In genomic region chr10:82355401-82355800, GRCm38 (mm10) we compare ENCODE assay signal across 28 mouse cellular contexts. TPM values are rescaled to one million over a fixed set of nuclear protein-coding genes. Genes with fewer than 3 reads are reported as not detected.
DNase-seq lines count a peak whose midpoint lies in the region; ATAC-seq lines count a peak whose summit lies in the region.
"Had no signal": no experiment of that assay in that cellular context is flagged by ENCODE, and none has a peak within 500 bp of the region (broad histone marks: within the 10 kb centered on the region; RNA-seq: fewer than 3 reads in every experiment).

No protein-coding gene starts in this region.

- peak overlapping the region; percentile 53; the same call in 1 of the 2 replicates for H3K4me2 ChIP-seq in midbrain, embryonic 13.5 days (replicated peaks)

- H3K4me3 ChIP-seq in midbrain, embryonic 13.5 days (replicated peaks) = peak overlapping the region; percentile 58; the same call in 1 of the 2 replicates
- H3K4me3 ChIP-seq in midbrain, embryonic 10.5 days = no peak overlapping the region

- H3K9ac ChIP-seq in midbrain, embryonic 13.5 days (replicated peaks) = no peak overlapping the region
- H3K9ac ChIP-seq: liver, postnatal 0 days had no signal

- WGBS in midbrain, embryonic 13.5 days = 98% methylated on average over 4 of the region's 4 CpGs
- WGBS in midbrain, embryonic 10.5 days = 96% methylated on average over 4 of the region's 4 CpGs

- no peaks in the 10 kb centered on the region for H3K4me1 ChIP-seq in midbrain, embryonic 13.5 days (replicated peaks)
- H3K4me1 ChIP-seq in midbrain, embryonic 10.5 days = peaks cover 6% of the 10 kb centered on the region; the same call in 1 of the 2 replicates
- H3K4me1 ChIP-seq: embryonic facial prominence, embryonic 13.5 days had no signal

- H3K27me3 ChIP-seq in midbrain, embryonic 13.5 days = 0 out of 2 replicates have a peak, but pooled peaks cover 4% of the 10 kb centered on the region
- H3K27me3 ChIP-seq in midbrain, embryonic 10.5 days (ENCODE audit: low read depth, poor library complexity, severe bottlenecking) = no peaks in the 10 kb centered on the region
- H3K27me3 ChIP-seq: embryonic facial prominence, embryonic 13.5 days had no signal

- peaks cover 30% of the 10 kb centered on the region for H3K9me3 ChIP-seq in midbrain, embryonic 13.5 days
- peaks cover 50% of the 10 kb centered on the region for H3K9me3 ChIP-seq in midbrain, embryonic 10.5 days (replicated peaks)

- ATAC-seq in CD4-positive, CD25-positive, alpha-beta regulatory T cell, adult 4 months = no peak
- no peak for ATAC-seq in midbrain, embryonic 13.5 days

- intact Hi-C loops in left cerebral cortex, postnatal 4 days (cut with DNase I) = loop anchor here (10.0 kb wide), 1 partner anchor 111 kb away; the partner anchor contains the start of gene Zfp938

- peak; percentile 5 for DNase-seq in CD4-positive, CD25-positive, alpha-beta regulatory T cell, adult 2 months (ENCODE audit: low read depth, low spot score)
- no peak for DNase-seq in midbrain, embryonic 10.5 days (ENCODE audit: low spot score)
- DNase-seq in ES-CJ7 (ENCODE audit: low read depth, low spot score) = peak; percentile 61
- peak; percentile 25 for DNase-seq in induced T-regulatory cell, adult 2 months (ENCODE audit: low read depth)
- no peak for DNase-seq in cerebellum, adult 9-10 months
- DNase-seq in left cerebral cortex, postnatal 4 days = no peak
- DNase-seq: adrenal gland, postnatal 14 days; cerebellum, adult 8-10 months; gastrocnemius, postnatal 10 days; kidney, adult 9 months; liver; liver, postnatal 0 days; lung, postnatal 36 days; right cerebral cortex, postnatal 4 days; thymus, postnatal 36 days had no signal

- no peak overlapping the region for H3K27ac ChIP-seq in midbrain, embryonic 13.5 days
- H3K27ac ChIP-seq in midbrain, embryonic 10.5 days (replicated peaks) = no peak overlapping the region

- H3K36me3 ChIP-seq in midbrain, embryonic 13.5 days = peaks cover 23% of the 10 kb centered on the region
- peaks cover 37% of the 10 kb centered on the region for H3K36me3 ChIP-seq in midbrain, embryonic 10.5 days

RNA-seq across cellular contexts. Expression of gene Gm4924, which starts 1.3 kb away (rescaled TPM):
- polyA plus RNA-seq in CD4-positive, CD25-positive, alpha-beta regulatory T cell, adult 4 months (2017; shearing (Covaris generic)) = 10 to 100 TPM in 1 of 2 experiments, 1 to 10 TPM in 1; 9.2 to 12.2 TPM
- 20.2 and 20.3 TPM in 2 replicates for polyA plus RNA-seq in midbrain, embryonic 13.5 days (2015; fragmentation: Nextera tagmentation; extraction: Ambion mirVana)
- 9.7 and 9.9 TPM in 2 replicates for polyA plus RNA-seq in midbrain, embryonic 10.5 days (2016; fragmentation: Nextera tagmentation; extraction: Ambion mirVana)
- 10 to 100 TPM in 1 of 2 experiments, 1 to 10 TPM in 1; 9.6 to 10.0 TPM for total RNA-seq in left cerebral cortex, postnatal 4 days (2021)

RNA-seq across cellular contexts. Expression of gene 4932415D10Rik, which starts 39.0 kb away (rescaled TPM):
- polyA plus RNA-seq in CD4-positive, CD25-positive, alpha-beta regulatory T cell, adult 4 months (2017; shearing (Covaris generic)) = not detected
- polyA plus RNA-seq in midbrain, embryonic 13.5 days (2015; fragmentation: Nextera tagmentation; extraction: Ambion mirVana) = not detected in 2 replicates
- not detected in 2 replicates for polyA plus RNA-seq in midbrain, embryonic 10.5 days (2016; fragmentation: Nextera tagmentation; extraction: Ambion mirVana)
- under 1 TPM; 0.04 to 0.08 TPM for total RNA-seq in left cerebral cortex, postnatal 4 days (2021)
- total RNA-seq: adrenal gland, postnatal 14 days; gastrocnemius, postnatal 10 days; heart, adult 8-10 months; layer of hippocampus, postnatal 25 days; left cerebral cortex, postnatal 25 days had no signal
- polyA plus RNA-seq: activated CD4-positive, CD25-positive, alpha-beta regulatory T cell, adult 4 months; cortical plate, adult 2 months; embryonic facial prominence, embryonic 13.5 days; frontal cortex, adult 2 months; heart, postnatal 0 days; inflammation-experienced regulatory T-cells, adult 6 months; large intestine, adult 2 months; liver, postnatal 0 days; neural tube, embryonic 11.5 days had no signal

Comparison
In these comparisons a context has a peak if more than half of its experiments do, and no peak if none do; other contexts are left out.
1. DNase-seq: peak in CD4-positive, CD25-positive, alpha-beta regulatory T cell, adult 2 months (single experiment), ES-CJ7 (single experiment) and induced T-regulatory cell, adult 2 months (single experiment); none in midbrain, embryonic 10.5 days (single experiment), cerebellum, adult 9-10 months (single experiment) and left cerebral cortex, postnatal 4 days (single experiment).